Comparison of ENCODE assay signal across 23 mouse cellular contexts in the genomic region with DNA sequence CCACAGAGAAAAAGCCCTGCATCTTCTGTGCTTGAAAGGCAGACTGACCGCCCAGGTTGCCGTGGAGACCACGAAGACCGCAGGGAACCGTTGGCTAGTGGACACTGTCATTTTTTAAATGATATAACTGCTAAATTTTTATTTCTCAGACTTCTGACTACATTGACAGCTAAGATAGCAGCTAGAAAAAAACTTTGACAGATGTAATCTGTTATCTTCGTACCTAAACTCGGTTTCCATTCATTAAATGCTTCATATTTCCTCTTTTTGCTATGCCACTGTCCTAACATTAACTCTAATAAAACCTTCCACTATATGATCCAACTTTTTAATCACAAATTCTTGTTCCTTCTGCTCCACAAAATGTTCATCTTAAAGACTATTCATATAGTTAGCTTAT. TPM values are rescaled to one million over a fixed set of nuclear protein-coding genes. Genes with fewer than 3 reads are reported as not detected.
DNase-seq lines count a peak whose midpoint lies in the region; ATAC-seq and TF ChIP-seq lines count a peak whose summit lies in the region.
"Had no signal": no experiment of that assay in that cellular context is flagged by ENCODE, and none has a peak within 500 bp of the region (broad histone marks: within the 10 kb centered on the region; RNA-seq: fewer than 3 reads in every experiment).

No protein-coding gene starts in this region.

- peak in 1 of 2 experiments; percentile 32; a peak in 2 of 4 replicates for TF ChIP-seq EP300 in MEL (IDR thresholded peaks at IDR 0.05; ENCODE audit: low read depth in 1 of 2, low read length in 2 of 2)

- H3K27me3 ChIP-seq in MEL (ENCODE audit: control insufficient read depth in 1 of 2, insufficient read depth in 2 of 2, low read length in 2 of 2), result no peaks in the 10 kb centered on the region
- H3K27me3 ChIP-seq in forebrain, embryonic 11.5 days (ENCODE audit: control insufficient read depth, insufficient read depth, low read length), result no peaks in the 10 kb centered on the region
- H3K27me3 ChIP-seq: Patski had no signal

- H3K4me3 ChIP-seq in MEL (ENCODE audit: control insufficient read depth in 1 of 2, insufficient read depth in 1 of 2, low read depth in 2 of 2, low read length in 2 of 2), result no peak overlapping the region
- H3K4me3 ChIP-seq in forebrain, embryonic 11.5 days (ENCODE audit: low read depth, low read length), result no peak overlapping the region

- TF ChIP-seq POLR2A in MEL (IDR thresholded peaks at IDR 0.05; ENCODE audit: control insufficient read depth in 1 of 2, insufficient read depth in 1 of 2, low read depth in 1 of 2, low read length in 2 of 2, poor library complexity in 1 of 2), result no peak

- H3K27ac ChIP-seq in MEL (ENCODE audit: control insufficient read depth, low read depth, low read length), result no peak overlapping the region
- no peak overlapping the region for H3K27ac ChIP-seq in forebrain, embryonic 11.5 days (ENCODE audit: low read depth, low read length)

- H3K4me2 ChIP-seq in forebrain, embryonic 11.5 days (ENCODE audit: low read depth, low read length, severe bottlenecking), result no peak overlapping the region

- DNase-seq in MEL (ENCODE audit: low read depth, low spot score), result no peak
- DNase-seq in forebrain, embryonic 11.5 days (ENCODE audit: low spot score), result no peak
- DNase-seq: adrenal gland, adult 2 months; adrenal gland, adult 8-10 months; adrenal gland, postnatal 10 days; adrenal gland, postnatal 14 days; adrenal gland, postnatal 25 days; adrenal gland, postnatal 36 days; B cell, adult 2 months; cerebellum, adult 11 months; cerebellum, adult 11-12 months; cerebellum, adult 18-20 months; cerebellum, adult 2 months; cerebellum, adult 8-10 months had no signal

- H3K9me3 ChIP-seq in MEL (replicated peaks; ENCODE audit: insufficient read depth, low read length), result no peaks in the 10 kb centered on the region
- no peaks in the 10 kb centered on the region for H3K9me3 ChIP-seq in forebrain, embryonic 11.5 days (ENCODE audit: control insufficient read depth, low read length)
- H3K9me3 ChIP-seq: G1E had no signal

- H3K36me3 ChIP-seq in MEL (ENCODE audit: control insufficient read depth in 1 of 2, insufficient read depth in 2 of 2, low read length in 2 of 2), result peaks cover 0 to 3% of the 10 kb centered on the region in 2 experiments; a peak in 2 of 4 replicates
- H3K36me3 ChIP-seq in forebrain, embryonic 11.5 days (ENCODE audit: control insufficient read depth, insufficient read depth, low read length), result no peaks in the 10 kb centered on the region
- H3K36me3 ChIP-seq: G1E had no signal

- H3K79me2 ChIP-seq in MEL (ENCODE audit: control insufficient read depth, insufficient read depth, low read length, poor library complexity), result no peaks in the 10 kb centered on the region

- peaks cover 7 to 16% of the 10 kb centered on the region in 2 experiments for H3K4me1 ChIP-seq in MEL (ENCODE audit: control insufficient read depth in 1 of 2, insufficient read depth in 2 of 2, low read length in 2 of 2)
- H3K4me1 ChIP-seq in forebrain, embryonic 11.5 days (replicated peaks; ENCODE audit: control insufficient read depth, insufficient read depth, low read length), result no peaks in the 10 kb centered on the region

- 90% methylated on average over 7 of the region's 7 CpGs for WGBS in forebrain, embryonic 11.5 days

- no peak for TF ChIP-seq CTCF in MEL (IDR thresholded peaks at IDR 0.05 in 2 of 3, conservative IDR thresholded peaks at IDR 0.05 in 1 of 3; ENCODE audit: control insufficient read depth in 1 of 3, insufficient read depth in 1 of 3, low read depth in 2 of 3, low read length in 3 of 3, poor library complexity in 1 of 3, severe bottlenecking in 1 of 3)

- no peak for TF ChIP-seq RAD21 in MEL (IDR thresholded peaks at IDR 0.05; ENCODE audit: low read depth, low read length)

- no peak for ATAC-seq in forebrain, embryonic 11.5 days (replicated peaks; ENCODE audit: low FRiP score)
- ATAC-seq: activated CD4-positive, CD25-positive, alpha-beta regulatory T cell, adult 4 months; CD4-positive, CD25-positive, alpha-beta regulatory T cell, adult 4 months; Patski had no signal

- H3K9ac ChIP-seq in MEL (ENCODE audit: control insufficient read depth, low read depth, low read length, poor library complexity, severe bottlenecking), result no peak overlapping the region
- no peak overlapping the region for H3K9ac ChIP-seq in forebrain, embryonic 11.5 days (ENCODE audit: low read length)

TF ChIP-seq in MEL, 35 proteins besides CTCF, POLR2A, EP300 and RAD21:
- TF ChIP-seq ZKSCAN1 (IDR thresholded peaks at IDR 0.05; ENCODE audit: low read depth, low read length) (no peak), GATA1 (IDR thresholded peaks at IDR 0.05; ENCODE audit: low read depth, low read length) (peak; percentile 50; the same call in 1 of the 2 replicates), TCF12 (IDR thresholded peaks at IDR 0.05; ENCODE audit: low read depth, low read length) (0 out of 2 replicates have a peak, but pooled peaks have one; percentile 16), ZNF384 (IDR thresholded peaks at IDR 0.05; ENCODE audit: low read depth, low read length) (peak; percentile 68), MXI1 (IDR thresholded peaks at IDR 0.05; ENCODE audit: low read depth, low read length) (no peak), USF2 (IDR thresholded peaks at IDR 0.05; ENCODE audit: borderline replicate concordance in 1 of 2, insufficient read depth in 1 of 2, low read depth in 1 of 2, low read length in 2 of 2) (no peak), CHD1 (IDR thresholded peaks at IDR 0.05; ENCODE audit: low read depth, low read length) (no peak)

RNA-seq across cellular contexts. Expression of gene Psg17, which starts 8.1 kb away (rescaled TPM):
- not detected in 2 replicates for total RNA-seq in MEL (2012; rRNA removed)
- not detected for polyA plus RNA-seq in MEL (2012; ENCODE audit: insufficient read depth in 1 of 2, insufficient read length in 2 of 2, low read depth in 1 of 2, low replicate concordance in 2 of 2, missing spikeins in 1 of 2)
- polyA plus RNA-seq in forebrain, embryonic 11.5 days (2014; fragmentation: Nextera tagmentation; extraction: Ambion mirVana), result not detected in 2 replicates
- total RNA-seq: adrenal gland, adult 18-20 months; adrenal gland, adult 2 months; adrenal gland, adult 8-10 months; adrenal gland, postnatal 10 days; adrenal gland, postnatal 14 days; adrenal gland, postnatal 25 days; adrenal gland, postnatal 36 days; adrenal gland, postnatal 4 days; CH12.LX; ES-E14 had no signal
- polyA plus RNA-seq: activated CD4-positive, CD25-positive, alpha-beta regulatory T cell, adult 4 months; adrenal gland, adult 2 months; C2C12; CD4-positive, CD25-positive, alpha-beta regulatory T cell, adult 4 months; G1E; Patski had no signal

RNA-seq across cellular contexts. Expression of gene Mill2, which starts 10.2 kb away (rescaled TPM):
- 0.08 TPM in 1 of 2 replicates, not detected in the other for total RNA-seq in MEL (2012; rRNA removed)
- polyA plus RNA-seq in MEL (2012; ENCODE audit: insufficient read depth in 1 of 2, insufficient read length in 2 of 2, low read depth in 1 of 2, low replicate concordance in 2 of 2, missing spikeins in 1 of 2), result under 1 TPM in 1 of 2 experiments, not detected in 1; 0.13 TPM
- 0.09 TPM in 1 of 2 replicates, not detected in the other for polyA plus RNA-seq in forebrain, embryonic 11.5 days (2014; fragmentation: Nextera tagmentation; extraction: Ambion mirVana)
- total RNA-seq: CH12.LX had no signal
- polyA plus RNA-seq: activated CD4-positive, CD25-positive, alpha-beta regulatory T cell, adult 4 months; G1E had no signal

RNA-seq across cellular contexts. Expression of gene Psg19, which starts 31.2 kb away (rescaled TPM):
- not detected in 2 replicates for total RNA-seq in MEL (2012; rRNA removed)
- polyA plus RNA-seq in MEL (2012; ENCODE audit: insufficient read depth in 1 of 2, insufficient read length in 2 of 2, low read depth in 1 of 2, low replicate concordance in 2 of 2, missing spikeins in 1 of 2), result under 1 TPM in 1 of 2 experiments, not detected in 1; 0.04 TPM
- not detected in 2 replicates for polyA plus RNA-seq in forebrain, embryonic 11.5 days (2014; fragmentation: Nextera tagmentation; extraction: Ambion mirVana)
- total RNA-seq: adrenal gland, adult 18-20 months; adrenal gland, adult 2 months; adrenal gland, adult 8-10 months; adrenal gland, postnatal 10 days; adrenal gland, postnatal 14 days; adrenal gland, postnatal 25 days; adrenal gland, postnatal 36 days; adrenal gland, postnatal 4 days; CH12.LX; ES-E14 had no signal
- polyA plus RNA-seq: activated CD4-positive, CD25-positive, alpha-beta regulatory T cell, adult 4 months; adrenal gland, adult 2 months; C2C12; CD4-positive, CD25-positive, alpha-beta regulatory T cell, adult 4 months; G1E; Patski had no signal

RNA-seq across cellular contexts. Expression of gene Pglyrp1, which starts 41.6 kb away (rescaled TPM):
- total RNA-seq in MEL (2012; rRNA removed), result not detected in 2 replicates
- under 1 TPM in 1 of 2 experiments, not detected in 1; 0.33 TPM for polyA plus RNA-seq in MEL (2012; ENCODE audit: insufficient read depth in 1 of 2, insufficient read length in 2 of 2, low read depth in 1 of 2, low replicate concordance in 2 of 2, missing spikeins in 1 of 2)
- 0.48 and 0.94 TPM in 2 replicates for polyA plus RNA-seq in forebrain, embryonic 11.5 days (2014; fragmentation: Nextera tagmentation; extraction: Ambion mirVana)
- total RNA-seq: G1E had no signal
- polyA plus RNA-seq: G1E had no signal
